Mouse (Mus musculus) hindbrain, postnatal 0 days (tissue): ENCODE data around the gene P2ry14. TPM values are rescaled to one million over a fixed set of nuclear protein-coding genes. Genes with fewer than 3 reads are reported as not detected.

Source experiments
- ATAC-seq: fragments of 200-750 bp; cut with Nextera tagmentation; 2 replicates; pipeline ENCODE4 v1.8.0; 2017; ENCODE audit warnings: mild to moderate bottlenecking, moderate TSS enrichment, moderate library complexity
- DNase-seq: peaks from one replicate; pipeline ENCODE4 v3.0.0-alpha.2; 2015; ENCODE audit warnings: low spot score
- H3K27ac ChIP-seq: fragments of 300-500 bp; sonication (generic); 2 replicates; pipeline ENCODE4 v1.5.1; 2014; ENCODE audit warnings: mild to moderate bottlenecking
- H3K27me3 ChIP-seq: fragments of 300-500 bp; sonication (generic); 2 replicates; pipeline ENCODE4 v1.6.1; 2014; ENCODE audit warnings: low read length, mixed read lengths; ENCODE audit not compliant: insufficient read depth
- H3K36me3 ChIP-seq: fragments of 300-500 bp; sonication (generic); 2 replicates; pipeline ENCODE4 v1.6.1; 2014; ENCODE audit warnings: low read length, mixed read lengths; ENCODE audit not compliant: insufficient read depth
- H3K4me1 ChIP-seq: fragments of 300-500 bp; sonication (generic); 2 replicates; pipeline ENCODE4 v1.6.1; 2014; ENCODE audit warnings: antibody characterized with exemption, low read length, mixed read lengths; ENCODE audit not compliant: insufficient read depth
- H3K4me2 ChIP-seq: fragments of 300-500 bp; sonication (generic); 2 replicates; pipeline ENCODE4 v1.6.1; 2014; ENCODE audit warnings: low read depth, mild to moderate bottlenecking, low read length, moderate library complexity, mixed read lengths
- H3K4me3 ChIP-seq: fragments of 300-500 bp; sonication (generic); 2 replicates; pipeline ENCODE4 v1.5.1; 2014; ENCODE audit warnings: low read length
- H3K9ac ChIP-seq: fragments of 300-500 bp; sonication (generic); replicated peaks from 2 replicates; pipeline ENCODE4 v1.6.1; 2014; ENCODE audit warnings: mild to moderate bottlenecking, low read length, moderate library complexity, mixed read lengths
- H3K9me3 ChIP-seq: fragments of 300-500 bp; sonication (generic); 2 replicates; pipeline ENCODE4 v1.6.1; 2016; ENCODE audit warnings: low read length, mixed read lengths
- CTCF ChIP-seq: IDR thresholded peaks from 2 replicates; pipeline ENCODE4 v1.5.1; 2016; ENCODE audit warnings: antibody characterized with exemption, control low read depth, low read depth
- WGBS: fragments of 180-500 bp; shearing (Covaris S2); extraction: QIAGEN DNeasy Blood & Tissue Kit; methylation state at CpG from one replicate; pipeline ENCODE4 v1.1.7; 2014; 5-methylcytosine and 5-hydroxymethylcytosine counted together
- polyA plus RNA-seq: library from polyadenylated mRNA; unstranded; fragments of >200 nt; fragmentation: Nextera tagmentation; extraction: Ambion mirVana; gene quantifications from 2 replicates; pipeline ENCODE4 v1.2.1, GENCODE M21; 2015
- total RNA-seq: library from RNA; depleted of rRNA; stranded (reverse); fragments of >200 nt; gene quantifications from 2 replicates; pipeline ENCODE4 v1.2.3, GENCODE M21; 2014

Gene P2ry14
- total and polyA plus RNA-seq, 2 experiments from 2014 or later = 1.7 to 4.4 TPM

- Histone ChIP-seq H3K36me3 (no peaks in the 10 kb centered on the region), H3K27me3 (no peaks in the 10 kb centered on the region), H3K27ac (no peak overlapping the region), H3K4me1 (no peaks in the 10 kb centered on the region), H3K9ac (no peak overlapping the region), H3K4me3 (no peak overlapping the region), H3K4me2 (no peak overlapping the region), H3K9me3 (no peaks in the 10 kb centered on the region)
- 0 out of 2 replicates have a peak, but pooled peaks have one; percentile 5 for TF ChIP-seq CTCF
- DNase-seq = no peak
- ATAC-seq = no peak
- WGBS = 89% methylated on average over 6 of the region's 6 CpGs
Observed at GRCm38 (mm10) chr3:59168476-59168875, 15.1 kb upstream of the P2ry14 start.

DNA sequence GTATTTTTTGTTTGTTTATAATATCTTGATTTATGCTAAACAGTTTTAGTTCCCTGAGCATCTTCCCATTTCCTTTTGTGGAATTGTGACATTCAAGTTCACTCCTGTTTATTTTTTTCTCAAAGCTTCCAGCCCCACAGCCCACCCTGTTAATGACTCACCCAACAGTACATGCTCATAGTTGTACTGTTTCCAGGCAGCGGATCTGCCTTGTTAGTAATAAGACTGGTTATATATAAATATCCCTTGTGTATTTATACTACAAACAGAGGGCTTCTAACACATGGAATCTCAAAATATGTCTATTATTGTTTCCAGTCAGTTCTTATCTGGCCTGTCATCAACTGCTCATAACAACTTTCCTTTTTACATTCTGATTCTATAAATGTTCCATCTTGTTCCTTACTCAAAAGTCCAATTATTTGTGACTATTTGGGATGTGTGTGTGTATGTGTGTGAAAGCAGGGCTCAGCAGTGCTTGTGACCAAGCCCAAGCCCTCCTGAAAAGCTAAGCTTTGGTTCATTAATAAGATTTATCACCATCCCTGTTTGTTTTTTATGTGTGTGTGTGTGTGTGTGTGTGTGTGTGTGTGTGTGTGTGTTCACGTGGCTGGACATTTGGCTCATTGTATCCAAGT is 14.1 kb upstream of the P2ry14 start:
- H3K9me3 ChIP-seq = no peaks in the 10 kb centered on the region
- no peak overlapping the region for H3K4me2 ChIP-seq
- TF ChIP-seq CTCF = no peak
- no peak overlapping the region for H3K4me3 ChIP-seq
- H3K36me3 ChIP-seq = no peaks in the 10 kb centered on the region
- WGBS = 89% methylated on average over 2 of the region's 2 CpGs
- DNase-seq (no peak), ATAC-seq (no peak)
- no peaks in the 10 kb centered on the region for H3K27me3 ChIP-seq
- H3K4me1 ChIP-seq = no peaks in the 10 kb centered on the region
- H3K27ac ChIP-seq = no peak overlapping the region
- H3K9ac ChIP-seq = no peak overlapping the region

DNA sequence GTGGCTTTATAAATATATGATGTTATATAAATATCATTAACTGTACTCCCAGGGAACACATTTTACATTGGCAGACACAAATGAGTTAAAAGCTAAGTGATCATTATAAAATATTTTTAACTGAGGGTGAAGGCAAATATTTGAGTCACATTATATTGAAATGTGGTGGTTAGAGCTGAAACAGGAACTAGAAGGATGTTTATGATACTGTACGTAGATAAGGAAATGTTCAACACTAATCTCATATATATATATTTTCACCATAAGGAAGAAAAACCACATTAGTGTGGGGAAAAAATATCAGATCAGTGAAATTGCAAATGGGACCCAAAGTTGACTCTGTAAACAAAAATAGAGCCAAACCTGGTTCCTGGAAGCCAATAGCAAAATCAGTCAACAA is 7.0 kb upstream of the P2ry14 start:
- ATAC-seq (no peak), DNase-seq (no peak)
- no peak overlapping the region for H3K27ac ChIP-seq
- WGBS = 93% methylated on average over 1 of the region's 1 CpGs
- no peaks in the 10 kb centered on the region for H3K27me3 ChIP-seq
- H3K4me3 ChIP-seq = no peak overlapping the region
- H3K4me2 ChIP-seq = no peak overlapping the region
- no peak for TF ChIP-seq CTCF
- H3K9ac ChIP-seq = no peak overlapping the region
- no peaks in the 10 kb centered on the region for H3K36me3 ChIP-seq
- no peaks in the 10 kb centered on the region for H3K4me1 ChIP-seq
- no peaks in the 10 kb centered on the region for H3K9me3 ChIP-seq

DNA sequence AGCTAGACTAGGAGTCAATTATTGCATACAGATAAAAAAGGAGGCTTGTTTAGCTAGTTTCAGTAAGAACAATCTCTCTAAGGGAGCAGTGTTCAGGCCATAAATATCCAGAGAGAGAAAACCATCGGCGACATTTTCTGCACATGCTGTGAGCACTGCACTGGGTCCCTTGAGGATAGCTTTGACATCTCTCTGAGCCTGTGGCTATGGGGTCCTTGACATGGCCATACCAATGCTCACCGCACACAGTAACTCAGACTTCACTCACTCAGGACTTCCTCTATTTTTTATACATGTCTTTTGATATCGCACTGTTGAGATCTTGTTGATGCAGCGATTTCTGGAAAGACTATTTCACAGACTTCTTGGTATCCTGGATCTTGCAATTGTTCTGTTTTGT is 3.6 kb upstream of the P2ry14 start:
- no peak for DNase-seq
- Histone ChIP-seq H3K36me3 (no peaks in the 10 kb centered on the region), H3K27me3 (no peaks in the 10 kb centered on the region), H3K4me1 (no peaks in the 10 kb centered on the region), H3K4me2 (no peak overlapping the region), H3K27ac (no peak overlapping the region), H3K9me3 (no peaks in the 10 kb centered on the region), H3K4me3 (no peak overlapping the region), H3K9ac (no peak overlapping the region)
- WGBS = 93% methylated on average over 5 of the region's 5 CpGs
- no peak for ATAC-seq
- TF ChIP-seq CTCF = no peak

- H3K27ac ChIP-seq = no peak overlapping the region
- DNase-seq = no peak
- no peaks in the 10 kb centered on the region for H3K9me3 ChIP-seq
- no peak overlapping the region for H3K4me3 ChIP-seq
- no peak for ATAC-seq
- no peak overlapping the region for H3K4me2 ChIP-seq
- H3K27me3 ChIP-seq = no peaks in the 10 kb centered on the region
- TF ChIP-seq CTCF = no peak
- H3K36me3 ChIP-seq = no peaks in the 10 kb centered on the region
- H3K4me1 ChIP-seq = no peaks in the 10 kb centered on the region
- 93% methylated on average over 6 of the region's 6 CpGs for WGBS
- no peak overlapping the region for H3K9ac ChIP-seq
Observed at GRCm38 (mm10) chr3:59155404-59155803, 2.0 kb upstream of the P2ry14 start.

- Histone ChIP-seq H3K36me3 (no peaks in the 10 kb centered on the region), H3K9ac (no peak overlapping the region), H3K4me3 (no peak overlapping the region), H3K4me1 (no peaks in the 10 kb centered on the region), H3K27ac (no peak overlapping the region), H3K9me3 (no peaks in the 10 kb centered on the region), H3K4me2 (no peak overlapping the region), H3K27me3 (no peaks in the 10 kb centered on the region)
- ATAC-seq = no peak
- no peak for TF ChIP-seq CTCF
- WGBS = 80% methylated on average over 2 of the region's 2 CpGs
- DNase-seq = no peak
Observed at GRCm38 (mm10) chr3:59154888-59155287, 1.5 kb upstream of the P2ry14 start.

DNA sequence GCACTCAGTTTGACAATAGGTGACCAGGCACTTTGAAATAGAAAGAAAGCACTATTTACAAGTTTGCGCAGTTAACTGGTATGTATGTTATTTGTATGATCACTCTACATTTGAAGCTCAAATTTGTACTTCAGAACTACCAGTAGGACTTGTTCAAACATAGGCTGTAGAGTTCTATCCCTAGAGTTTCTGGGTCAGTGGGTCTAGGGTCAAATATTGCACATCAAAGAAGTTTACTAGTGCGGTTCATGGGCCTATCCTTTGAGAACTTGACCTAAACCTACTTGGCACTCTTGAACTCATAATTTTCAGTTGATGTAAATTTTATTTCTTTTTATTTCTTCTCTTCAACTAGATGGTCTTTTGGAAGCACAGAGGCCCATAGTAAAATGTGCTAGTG is 2.8 kb downstream of the P2ry14 start:
- Histone ChIP-seq H3K27ac (no peak overlapping the region), H3K4me1 (no peaks in the 10 kb centered on the region), H3K27me3 (no peaks in the 10 kb centered on the region), H3K4me3 (no peak overlapping the region), H3K4me2 (no peak overlapping the region), H3K36me3 (no peaks in the 10 kb centered on the region), H3K9ac (no peak overlapping the region), H3K9me3 (no peaks in the 10 kb centered on the region)
- TF ChIP-seq CTCF = no peak
- DNase-seq (no peak), ATAC-seq (no peak)
- 95% methylated on average over 2 of the region's 2 CpGs for WGBS
